Mouse (Mus musculus) erythroid progenitor cell, adult 5-6 weeks (primary cell): ENCODE measurements around the gene Tas1r3. TPM values are rescaled to one million over a fixed set of nuclear protein-coding genes. Genes with fewer than 3 reads are reported as not detected.
A peak's percentile ranks its signal among the peaks of the same experiment; 100 is the strongest.

ENCODE experiments used
- ATAC-seq: replicated peaks from 2 replicates; pipeline ENCODE4 v1.8.0; 2016; ENCODE audit warnings: moderate number of reproducible peaks, mild to moderate bottlenecking, moderate TSS enrichment, inconsistent platforms; ENCODE audit not compliant: poor library complexity, low FRiP score, severe bottlenecking
- total RNA-seq, 2 experiments: library from RNA; stranded (forward) in 1 of 2; stranded (reverse) in 1 of 2; fragments of 150-400 nt in 1 of 2; fragments of 186-747, 209-891 nt in 1 of 2; gene quantifications; 2 replicates each; pipeline versions ENCODE4 v1.2.3 to v1.2.4; 2015 to 2017; ENCODE audit warnings: low replicate concordance in 2 of 2

Gene Tas1r3
- total RNA-seq, 2 experiments from 2014 or later, result 0.84 to 2.3 TPM

DNA sequence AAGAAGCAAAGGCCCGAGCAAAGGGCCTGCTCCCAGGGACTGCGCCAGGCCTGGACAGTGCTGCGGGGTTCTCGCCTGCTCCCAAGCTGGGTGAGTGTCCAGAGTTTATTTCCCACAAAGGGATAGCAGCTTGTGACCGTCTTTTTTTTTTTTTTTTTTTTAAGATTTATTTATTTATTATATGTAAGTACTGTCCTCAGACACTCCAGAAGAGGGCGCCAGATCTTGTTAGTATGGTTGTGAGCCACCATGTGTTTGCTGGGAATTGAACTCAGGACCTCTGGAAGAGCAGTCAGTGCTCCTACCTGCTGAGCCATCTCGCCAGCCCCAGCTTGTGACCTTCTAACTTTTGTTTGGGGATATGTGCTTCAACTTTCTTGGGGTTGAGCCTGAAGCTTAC, 42.1 kb downstream of the Tas1r3 start:
- ATAC-seq, result no peak

DNA sequence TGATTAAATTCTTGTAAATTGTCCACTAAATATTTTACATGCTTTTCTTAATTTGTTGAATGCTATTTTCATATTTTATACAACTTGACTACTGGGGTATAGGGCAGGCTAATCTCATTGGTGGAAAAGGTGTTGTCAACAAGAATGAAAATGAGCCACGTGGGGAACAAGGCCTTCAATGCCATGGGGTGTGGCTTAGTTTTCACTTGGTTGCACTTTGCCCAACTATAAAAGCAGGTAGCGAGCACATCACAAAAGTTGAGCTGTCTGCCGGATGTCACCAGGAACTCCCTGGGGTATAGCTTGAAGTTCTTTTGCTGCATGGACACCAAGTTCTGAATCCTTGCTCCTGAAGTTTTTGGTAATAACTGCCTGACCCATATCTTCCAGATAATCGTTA, 45.6 kb downstream of the Tas1r3 start:
- no peak for ATAC-seq

DNA sequence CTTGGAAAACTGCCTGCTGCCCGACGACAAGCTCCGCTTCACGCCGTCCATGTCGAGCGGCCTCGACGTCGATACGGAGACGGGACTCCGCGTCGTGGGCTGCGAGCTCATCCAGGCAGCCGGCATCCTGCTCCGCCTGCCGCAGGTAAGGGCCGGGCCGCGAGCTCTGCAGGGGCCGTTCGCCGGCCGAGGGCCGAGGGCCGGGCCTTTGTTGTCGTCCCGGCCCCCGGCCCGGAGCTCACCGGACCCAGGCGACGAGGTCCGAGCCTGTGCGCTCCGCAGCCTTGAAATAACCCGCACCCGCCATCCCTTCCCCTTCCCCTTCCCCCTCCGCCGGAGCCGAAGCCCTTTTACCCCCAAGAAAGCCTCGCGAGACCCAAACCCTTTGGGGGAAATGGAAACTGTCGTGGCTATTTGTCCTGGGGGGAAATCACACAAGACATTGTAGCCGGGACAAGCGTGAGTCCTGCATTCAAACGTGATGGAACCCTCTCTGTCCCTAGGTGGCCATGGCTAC, 50.4 kb downstream of the Tas1r3 start:
- 0 out of 2 replicates have a peak, but pooled peaks have one; percentile 2 for ATAC-seq

DNA sequence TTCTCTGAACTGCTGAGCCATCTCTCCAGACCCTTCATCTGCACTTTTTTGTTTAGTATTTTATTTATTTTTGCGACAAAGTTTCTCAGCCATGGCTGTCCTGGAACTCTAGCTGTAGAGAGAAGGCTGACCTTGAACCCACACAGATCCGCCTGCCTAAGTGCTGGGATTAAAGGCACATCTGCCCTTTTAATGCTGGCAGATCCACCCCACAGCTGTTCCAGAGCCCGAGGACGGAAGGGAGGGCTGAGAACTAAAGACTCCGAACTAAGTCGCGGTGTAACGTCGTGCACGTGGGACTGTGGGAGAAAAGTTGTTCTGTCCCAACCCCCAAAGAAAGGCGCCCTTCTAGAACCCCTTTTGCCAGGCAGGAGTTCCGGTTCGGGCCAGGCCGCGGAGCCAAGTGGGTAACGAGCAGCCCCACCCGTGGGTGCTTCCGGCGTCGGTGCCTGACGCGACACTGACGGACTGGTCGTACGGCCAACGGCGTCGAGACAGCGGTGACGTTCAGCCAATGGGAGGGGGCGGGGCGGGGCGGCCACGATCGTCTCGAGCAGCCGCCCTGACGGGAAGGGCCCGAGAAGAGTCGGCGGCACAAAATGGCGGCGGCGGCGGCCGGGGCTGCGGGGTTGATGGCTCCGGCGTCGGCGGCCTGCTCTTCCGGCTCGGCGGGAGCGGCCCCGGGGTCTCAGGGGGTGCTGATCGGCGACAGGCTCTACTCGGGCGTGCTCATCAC, 51.1 kb downstream of the Tas1r3 start, which contains the start of gene Ccnl2:
TSS of gene Ccnl2 (plus strand) at position 561 of the 736 bp plus-strand sequence.
- peak; percentile 99 for ATAC-seq

Other genes starting within 250 kb of the Tas1r3 start
- gene Cdk11b, start 238.5 kb downstream of the Tas1r3 start, total RNA-seq (2015; ENCODE audit: low replicate concordance), result 28.5 and 59.5 TPM in 2 replicates
- gene Cdk11b, start 238.5 kb downstream of the Tas1r3 start, total RNA-seq (2017; ENCODE audit: low replicate concordance), result 53.6 and 56.3 TPM in 2 replicates
- gene Gm10563, start 218.0 kb downstream of the Tas1r3 start, total RNA-seq (2015; ENCODE audit: low replicate concordance), result not detected in 2 replicates
- gene Gm10563, start 218.0 kb downstream of the Tas1r3 start, total RNA-seq (2017; ENCODE audit: low replicate concordance), result not detected in 2 replicates
- not detected in 2 replicates for gene Mmp23, start 210.0 kb downstream of the Tas1r3 start, total RNA-seq (2015; ENCODE audit: low replicate concordance)
- gene Mmp23, start 210.0 kb downstream of the Tas1r3 start, total RNA-seq (2017; ENCODE audit: low replicate concordance), result not detected in 2 replicates
- gene Mib2, start 194.2 kb downstream of the Tas1r3 start, total RNA-seq (2015; ENCODE audit: low replicate concordance), result 0.84 and 2.9 TPM in 2 replicates
- 3.2 and 6.6 TPM in 2 replicates for gene Mib2, start 194.2 kb downstream of the Tas1r3 start, total RNA-seq (2017; ENCODE audit: low replicate concordance)
- gene Fndc10, start 169.0 kb downstream of the Tas1r3 start, total RNA-seq (2015; ENCODE audit: low replicate concordance), result not detected in 2 replicates
- gene Fndc10, start 169.0 kb downstream of the Tas1r3 start, total RNA-seq (2017; ENCODE audit: low replicate concordance), result not detected in 2 replicates
- gene Ssu72, start 158.6 kb downstream of the Tas1r3 start, total RNA-seq (2015; ENCODE audit: low replicate concordance), result 44.9 and 65.6 TPM in 2 replicates
- gene Ssu72, start 158.6 kb downstream of the Tas1r3 start, total RNA-seq (2017; ENCODE audit: low replicate concordance), result 37.0 and 57.2 TPM in 2 replicates
- not detected in 2 replicates for gene Tmem240, start 128.6 kb downstream of the Tas1r3 start, total RNA-seq (2015; ENCODE audit: low replicate concordance)
- not detected in 2 replicates for gene Tmem240, start 128.6 kb downstream of the Tas1r3 start, total RNA-seq (2017; ENCODE audit: low replicate concordance)
- 0.84 and 35.3 TPM in 2 replicates for gene Atad3a, start 102.3 kb downstream of the Tas1r3 start, total RNA-seq (2015; ENCODE audit: low replicate concordance)
- 3.3 and 5.1 TPM in 2 replicates for gene Atad3a, start 102.3 kb downstream of the Tas1r3 start, total RNA-seq (2017; ENCODE audit: low replicate concordance)
- not detected in 2 replicates for gene Vwa1, start 88.7 kb downstream of the Tas1r3 start, total RNA-seq (2015; ENCODE audit: low replicate concordance)
- 0.68 TPM in 1 of 2 replicates, not detected in the other for gene Vwa1, start 88.7 kb downstream of the Tas1r3 start, total RNA-seq (2017; ENCODE audit: low replicate concordance)
- gene Tmem88b, start 77.5 kb downstream of the Tas1r3 start, total RNA-seq (2015; ENCODE audit: low replicate concordance), result 0.42 and 1.1 TPM in 2 replicates
- gene Tmem88b, start 77.5 kb downstream of the Tas1r3 start, total RNA-seq (2017; ENCODE audit: low replicate concordance), result 0.83 and 1.3 TPM in 2 replicates
- not detected in 2 replicates for gene Ankrd65, start 72.9 kb downstream of the Tas1r3 start, total RNA-seq (2015; ENCODE audit: low replicate concordance)
- 1.0 and 9.8 TPM in 2 replicates for gene Ankrd65, start 72.9 kb downstream of the Tas1r3 start, total RNA-seq (2017; ENCODE audit: low replicate concordance)
- gene Mrpl20, start 60.5 kb downstream of the Tas1r3 start, total RNA-seq (2015; ENCODE audit: low replicate concordance), result 127 and 129 TPM in 2 replicates
- gene Mrpl20, start 60.5 kb downstream of the Tas1r3 start, total RNA-seq (2017; ENCODE audit: low replicate concordance), result 30.7 and 31.2 TPM in 2 replicates
- 258 and 265 TPM in 2 replicates for gene Ccnl2, start 50.9 kb downstream of the Tas1r3 start, total RNA-seq (2015; ENCODE audit: low replicate concordance)
- 262 and 283 TPM in 2 replicates for gene Ccnl2, start 50.9 kb downstream of the Tas1r3 start, total RNA-seq (2017; ENCODE audit: low replicate concordance)
- 47.2 and 63.7 TPM in 2 replicates for gene Aurkaip1, start 32.1 kb downstream of the Tas1r3 start, total RNA-seq (2015; ENCODE audit: low replicate concordance)
- 69.4 and 71.4 TPM in 2 replicates for gene Aurkaip1, start 32.1 kb downstream of the Tas1r3 start, total RNA-seq (2017; ENCODE audit: low replicate concordance)
- not detected in 2 replicates for gene Mxra8, start 23.7 kb downstream of the Tas1r3 start, total RNA-seq (2015; ENCODE audit: low replicate concordance)
- not detected in 2 replicates for gene Mxra8, start 23.7 kb downstream of the Tas1r3 start, total RNA-seq (2017; ENCODE audit: low replicate concordance)
- 20.9 and 26.0 TPM in 2 replicates for gene Dvl1, start 16.0 kb downstream of the Tas1r3 start, total RNA-seq (2015; ENCODE audit: low replicate concordance)
- 19.5 and 22.4 TPM in 2 replicates for gene Dvl1, start 16.0 kb downstream of the Tas1r3 start, total RNA-seq (2017; ENCODE audit: low replicate concordance)
- gene Cptp, start 6.1 kb upstream of the Tas1r3 start, total RNA-seq (2015; ENCODE audit: low replicate concordance), result 3.4 and 9.4 TPM in 2 replicates
- 5.6 and 12.6 TPM in 2 replicates for gene Cptp, start 6.1 kb upstream of the Tas1r3 start, total RNA-seq (2017; ENCODE audit: low replicate concordance)
- 14.7 and 28.8 TPM in 2 replicates for gene Ints11, start 6.2 kb upstream of the Tas1r3 start, total RNA-seq (2015; ENCODE audit: low replicate concordance)
- gene Ints11, start 6.2 kb upstream of the Tas1r3 start, total RNA-seq (2017; ENCODE audit: low replicate concordance), result 7.9 and 33.2 TPM in 2 replicates
- gene Pusl1, start 28.4 kb upstream of the Tas1r3 start, total RNA-seq (2015; ENCODE audit: low replicate concordance), result 2.2 and 5.4 TPM in 2 replicates
- 4.6 and 9.8 TPM in 2 replicates for gene Pusl1, start 28.4 kb upstream of the Tas1r3 start, total RNA-seq (2017; ENCODE audit: low replicate concordance)
- 30.2 and 49.0 TPM in 2 replicates for gene Acap3, start 28.5 kb upstream of the Tas1r3 start, total RNA-seq (2015; ENCODE audit: low replicate concordance)
- gene Acap3, start 28.5 kb upstream of the Tas1r3 start, total RNA-seq (2017; ENCODE audit: low replicate concordance), result 31.5 and 42.0 TPM in 2 replicates
- gene Ube2j2, start 80.5 kb upstream of the Tas1r3 start, total RNA-seq (2015; ENCODE audit: low replicate concordance), result 19.1 and 47.8 TPM in 2 replicates
- 53.7 and 91.5 TPM in 2 replicates for gene Ube2j2, start 80.5 kb upstream of the Tas1r3 start, total RNA-seq (2017; ENCODE audit: low replicate concordance)
- gene C1qtnf12, start 99.0 kb upstream of the Tas1r3 start, total RNA-seq (2015; ENCODE audit: low replicate concordance), result 132 and 160 TPM in 2 replicates
- gene C1qtnf12, start 99.0 kb upstream of the Tas1r3 start, total RNA-seq (2017; ENCODE audit: low replicate concordance), result 31.2 and 41.1 TPM in 2 replicates
- gene B3galt6, start 129.3 kb upstream of the Tas1r3 start, total RNA-seq (2015; ENCODE audit: low replicate concordance), result 1.3 and 5.8 TPM in 2 replicates
- gene B3galt6, start 129.3 kb upstream of the Tas1r3 start, total RNA-seq (2017; ENCODE audit: low replicate concordance), result 2.3 TPM in 2 replicates
- 31.4 and 59.1 TPM in 2 replicates for gene Sdf4, start 129.5 kb upstream of the Tas1r3 start, total RNA-seq (2015; ENCODE audit: low replicate concordance)
- 92.1 and 127 TPM in 2 replicates for gene Sdf4, start 129.5 kb upstream of the Tas1r3 start, total RNA-seq (2017; ENCODE audit: low replicate concordance)
- gene Tnfrsf4, start 150.5 kb upstream of the Tas1r3 start, total RNA-seq (2015; ENCODE audit: low replicate concordance), result 3.4 TPM in 1 of 2 replicates, not detected in the other
- 0.61 and 8.2 TPM in 2 replicates for gene Tnfrsf4, start 150.5 kb upstream of the Tas1r3 start, total RNA-seq (2017; ENCODE audit: low replicate concordance)
- gene Tnfrsf18, start 162.8 kb upstream of the Tas1r3 start, total RNA-seq (2015; ENCODE audit: low replicate concordance), result 2.9 and 26.7 TPM in 2 replicates
- 1.5 and 3.5 TPM in 2 replicates for gene Tnfrsf18, start 162.8 kb upstream of the Tas1r3 start, total RNA-seq (2017; ENCODE audit: low replicate concordance)
- gene Ttll10, start 196.1 kb upstream of the Tas1r3 start, total RNA-seq (2015; ENCODE audit: low replicate concordance), result not detected in 2 replicates
- gene Ttll10, start 196.1 kb upstream of the Tas1r3 start, total RNA-seq (2017; ENCODE audit: low replicate concordance), result not detected in 2 replicates
- 28.5 and 48.7 TPM in 2 replicates for gene 9430015G10Rik, start 246.6 kb upstream of the Tas1r3 start, total RNA-seq (2015; ENCODE audit: low replicate concordance)
- gene 9430015G10Rik, start 246.6 kb upstream of the Tas1r3 start, total RNA-seq (2017; ENCODE audit: low replicate concordance), result 52.1 and 58.6 TPM in 2 replicates